Comparison of ENCODE assay signal across 8 mouse cellular contexts in genomic region chr6:142756507-142757333, GRCm38 (mm10). TPM values are rescaled to one million over a fixed set of nuclear protein-coding genes. Genes with fewer than 3 reads are reported as not detected.
DNase-seq lines count a peak whose midpoint lies in the region; ATAC-seq lines count a peak whose summit lies in the region.

TSS of gene Cmas (plus strand) at chr6:142756686.

- peak; percentile 90 for ATAC-seq in erythroid progenitor cell, adult 5-6 weeks (replicated peaks; ENCODE audit: low FRiP score, poor library complexity, severe bottlenecking)
- ATAC-seq in heart, embryonic 12.5 days (ENCODE audit: insufficient number of reproducible peaks, low FRiP score): peak; percentile 95
- ATAC-seq in liver, embryonic 12.5 days: peak; percentile 89
- ATAC-seq in stomach, embryonic 15.5 days (ENCODE audit: insufficient read depth, low FRiP score, low read depth): peak; percentile 96

- H3K27me3 ChIP-seq in heart, embryonic 12.5 days (replicated peaks): peaks cover 11% of the 10 kb centered on the region; the same call in 1 of the 2 replicates
- H3K27me3 ChIP-seq in liver, embryonic 12.5 days (replicated peaks): 0 out of 2 replicates have a peak, but pooled peaks cover 6% of the 10 kb centered on the region
- H3K27me3 ChIP-seq in stomach, embryonic 15.5 days (replicated peaks): no peaks in the 10 kb centered on the region

- peaks cover 39% of the 10 kb centered on the region for H3K4me1 ChIP-seq in heart, embryonic 12.5 days (replicated peaks)
- peaks cover 69% of the 10 kb centered on the region for H3K4me1 ChIP-seq in liver, embryonic 12.5 days
- peaks cover 5% of the 10 kb centered on the region for H3K4me1 ChIP-seq in stomach, embryonic 15.5 days

- WGBS in heart, embryonic 12.5 days: under 1% methylated on average over 66 of the region's 68 CpGs
- under 1% methylated on average over 68 of the region's 68 CpGs for WGBS in liver, embryonic 12.5 days (ENCODE audit: insufficient replicate concordance)
- 1% methylated on average over 66 of the region's 68 CpGs for WGBS in stomach, embryonic 15.5 days

- H3K4me2 ChIP-seq in heart, embryonic 12.5 days: peak within 1 kb of the TSS; percentile 92
- H3K4me2 ChIP-seq in liver, embryonic 12.5 days: peak within 1 kb of the TSS; percentile 78
- H3K4me2 ChIP-seq in stomach, embryonic 15.5 days: peak within 1 kb of the TSS; percentile 64

- peak within 1 kb of the TSS; percentile 92 for H3K9ac ChIP-seq in heart, embryonic 12.5 days
- peak within 1 kb of the TSS; percentile 99 for H3K9ac ChIP-seq in liver, embryonic 12.5 days
- H3K9ac ChIP-seq in stomach, embryonic 15.5 days: peak within 1 kb of the TSS; percentile 81

- peak; percentile 92 for DNase-seq in CD4-positive helper T cell, adult 2 months (ENCODE audit: low read depth, low spot score)
- DNase-seq in brain, embryonic 18.5 days (ENCODE audit: low read depth, low spot score): peak; percentile 72
- DNase-seq in kidney, postnatal 10 days: peak; percentile 94
- peak; percentile 74 to 84 for DNase-seq in natural killer cell, adult 2 months (ENCODE audit: low spot score in 2 of 2)

- peak within 1 kb of the TSS; percentile 96 for H3K4me3 ChIP-seq in heart, embryonic 12.5 days
- H3K4me3 ChIP-seq in liver, embryonic 12.5 days: peak within 1 kb of the TSS; percentile 96
- H3K4me3 ChIP-seq in stomach, embryonic 15.5 days (replicated peaks): peak within 1 kb of the TSS; percentile 78

- no peaks in the 10 kb centered on the region for H3K9me3 ChIP-seq in heart, embryonic 12.5 days (replicated peaks)
- no peaks in the 10 kb centered on the region for H3K9me3 ChIP-seq in liver, embryonic 12.5 days (replicated peaks)
- H3K9me3 ChIP-seq in stomach, embryonic 15.5 days: no peaks in the 10 kb centered on the region

- H3K27ac ChIP-seq in heart, embryonic 12.5 days (ENCODE audit: poor library complexity, severe bottlenecking): peak within 1 kb of the TSS; percentile 95
- peak within 1 kb of the TSS; percentile 100 for H3K27ac ChIP-seq in liver, embryonic 12.5 days
- H3K27ac ChIP-seq in stomach, embryonic 15.5 days: peak within 1 kb of the TSS; percentile 84

- peaks cover 29% of the 10 kb centered on the region for H3K36me3 ChIP-seq in heart, embryonic 12.5 days
- H3K36me3 ChIP-seq in liver, embryonic 12.5 days: peaks cover 35% of the 10 kb centered on the region
- H3K36me3 ChIP-seq in stomach, embryonic 15.5 days: no peaks in the 10 kb centered on the region

RNA-seq across cellular contexts. Expression of gene Cmas, which starts in this region (rescaled TPM):
- 226 TPM in 2 replicates for total RNA-seq in erythroid progenitor cell, adult 5-6 weeks (2015; ENCODE audit: low replicate concordance)
- total RNA-seq in erythroid progenitor cell, adult 5-6 weeks (2017; ENCODE audit: low replicate concordance): 141 and 188 TPM in 2 replicates
- 126 and 127 TPM in 2 replicates for polyA plus RNA-seq in heart, embryonic 12.5 days (2016; fragmentation: Nextera tagmentation; extraction: Ambion mirVana)
- polyA plus RNA-seq in liver, embryonic 12.5 days (2016; fragmentation: Nextera tagmentation; extraction: Ambion mirVana): 157 and 159 TPM in 2 replicates
- 100 and 104 TPM in 2 replicates for polyA plus RNA-seq in stomach, embryonic 15.5 days (2015; fragmentation: Nextera tagmentation; extraction: Ambion mirVana)

Comparison
In these comparisons a context has a peak if more than half of its experiments do, and no peak if none do; other contexts are left out.
1. Peak in every context shown above with its lines: DNase-seq, ATAC-seq, H3K4me3 ChIP-seq and H3K27ac ChIP-seq.